Mouse (Mus musculus) lung, postnatal 0 days (tissue): ENCODE data around the gene Slc6a9. TPM values are rescaled to one million over a fixed set of nuclear protein-coding genes. Genes with fewer than 3 reads are reported as not detected.
A peak's percentile ranks its signal among the peaks of the same experiment; 100 is the strongest.

Source experiments
- ATAC-seq: fragments of 200-750 bp; cut with Nextera tagmentation; 2 replicates; pipeline ENCODE4 v1.8.0; 2017; ENCODE audit warnings: moderate library complexity
- DNase-seq: peaks from one replicate; pipeline ENCODE4 v3.0.0-alpha.2; 2016; ENCODE audit warnings: low spot score
- H3K27ac ChIP-seq: fragments of 300-500 bp; sonication (generic); 2 replicates; pipeline ENCODE4 v1.5.1; 2014; ENCODE audit warnings: antibody characterized with exemption, mild to moderate bottlenecking, low read length, mixed read lengths
- H3K27me3 ChIP-seq: fragments of 300-500 bp; sonication (generic); replicated peaks from 2 replicates; pipeline ENCODE4 v1.6.1; 2014; ENCODE audit warnings: low read length, mixed read lengths; ENCODE audit not compliant: insufficient read depth
- H3K36me3 ChIP-seq: fragments of 300-500 bp; sonication (generic); 2 replicates; pipeline ENCODE4 v1.6.1; 2014; ENCODE audit warnings: low read length, mixed read lengths; ENCODE audit not compliant: insufficient read depth
- H3K4me1 ChIP-seq: fragments of 300-500 bp; sonication (generic); 2 replicates; pipeline ENCODE4 v1.6.1; 2014; ENCODE audit warnings: antibody characterized with exemption, low read depth, low read length, mixed read lengths; ENCODE audit not compliant: insufficient read depth
- H3K4me2 ChIP-seq: fragments of 300-500 bp; sonication (generic); replicated peaks from 2 replicates; pipeline ENCODE4 v1.6.1; 2014; ENCODE audit warnings: low read depth, mild to moderate bottlenecking, low read length, moderate library complexity, mixed read lengths
- H3K4me3 ChIP-seq: fragments of 300-500 bp; sonication (generic); 2 replicates; pipeline ENCODE4 v1.5.1; 2014; ENCODE audit warnings: low read depth, low read length
- H3K9ac ChIP-seq: fragments of 300-500 bp; sonication (generic); replicated peaks from 2 replicates; pipeline ENCODE4 v1.6.1; 2014; ENCODE audit warnings: low read depth, mild to moderate bottlenecking
- H3K9me3 ChIP-seq: fragments of 300-500 bp; sonication (generic); 2 replicates; pipeline ENCODE4 v1.6.1; 2016; ENCODE audit warnings: low read length, mixed read lengths
- CTCF ChIP-seq: IDR thresholded peaks from 2 replicates; pipeline ENCODE4 v1.5.1; 2016; ENCODE audit warnings: antibody characterized with exemption, mild to moderate bottlenecking
- EP300 ChIP-seq: IDR thresholded peaks from 2 replicates; pipeline ENCODE4 v1.6.1; 2016; ENCODE audit warnings: antibody characterized with exemption, mild to moderate bottlenecking, control low read depth
- WGBS: fragments of 180-500 bp; shearing (Covaris S2); extraction: QIAGEN DNeasy Blood & Tissue Kit; methylation state at CpG from one replicate; pipeline ENCODE4 v1.1.7; 2014; 5-methylcytosine and 5-hydroxymethylcytosine counted together
- polyA plus RNA-seq: library from polyadenylated mRNA; unstranded; fragments of >200 nt; fragmentation: Nextera tagmentation; extraction: Ambion mirVana; gene quantifications from 2 replicates; pipeline ENCODE4 v1.2.1, GENCODE M21; 2015

Gene Slc6a9
- polyA plus RNA-seq, 1 experiment from 2014 or later, result 19.1 TPM

DNA sequence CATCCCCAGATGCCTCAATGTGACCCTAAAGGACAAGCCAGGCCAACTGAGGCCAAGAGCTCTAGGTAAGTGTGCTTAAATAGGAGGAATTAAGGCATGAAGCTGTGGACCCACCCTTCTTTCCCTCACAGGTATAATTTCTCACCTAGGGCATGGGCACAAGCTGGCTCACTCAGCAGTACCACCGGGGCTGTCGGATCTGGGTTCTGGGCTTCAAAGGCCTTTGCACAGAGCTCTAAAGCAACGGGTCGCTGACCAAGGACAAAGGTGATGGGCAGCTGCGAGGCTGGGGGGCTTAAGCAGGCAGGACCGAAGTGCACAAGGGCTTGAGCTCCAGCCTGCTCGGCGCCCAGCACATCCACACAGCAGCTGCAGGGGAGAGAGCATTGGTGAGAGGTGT lies 56.4 kb downstream of the Slc6a9 start:
- WGBS, result 91% methylated on average over 8 of the region's 8 CpGs
- no peak overlapping the region for H3K27ac ChIP-seq
- ATAC-seq (no peak), DNase-seq (no peak)
- TF ChIP-seq CTCF, result no peak
- TF ChIP-seq EP300, result no peak
- no peak overlapping the region for H3K4me2 ChIP-seq
- H3K27me3 ChIP-seq, result no peaks in the 10 kb centered on the region
- H3K4me3 ChIP-seq, result no peak overlapping the region
- peaks cover 6% of the 10 kb centered on the region; the same call in 1 of the 2 replicates for H3K4me1 ChIP-seq
- no peak overlapping the region for H3K9ac ChIP-seq
- no peaks in the 10 kb centered on the region for H3K9me3 ChIP-seq
- H3K36me3 ChIP-seq, result no peaks in the 10 kb centered on the region

DNA sequence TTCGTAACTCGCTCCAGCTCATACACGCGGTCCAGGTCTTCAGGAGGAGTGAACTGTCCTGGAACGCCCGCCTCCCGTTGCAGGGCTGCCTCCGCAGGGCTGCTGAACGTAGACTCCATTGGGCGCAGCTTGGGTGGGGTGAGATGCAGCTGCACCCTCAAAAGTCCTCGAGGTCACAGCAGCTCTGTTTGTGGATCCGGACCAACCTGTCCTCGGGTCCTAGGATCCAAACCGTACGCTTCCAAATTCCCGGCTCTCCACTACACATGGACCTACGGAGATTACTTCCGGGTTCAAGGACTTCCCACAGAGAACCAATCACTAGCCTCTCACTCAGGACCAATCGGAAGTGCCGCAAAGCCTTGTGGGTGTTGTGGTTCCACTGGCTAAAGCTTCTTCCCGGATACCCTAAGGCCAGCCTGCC lies 57.4 kb downstream of the Slc6a9 start, which contains the start of gene Dph2:
Gene Dph2 (minus strand): TSS at position 295 of the 424 bp plus-strand sequence.
- H3K9me3 ChIP-seq, result no peaks in the 10 kb centered on the region
- H3K36me3 ChIP-seq, result no peaks in the 10 kb centered on the region
- ATAC-seq (peak; percentile 89), DNase-seq (peak; percentile 95)
- peak within 1 kb of the TSS; percentile 92 for H3K4me2 ChIP-seq
- H3K27me3 ChIP-seq, result no peaks in the 10 kb centered on the region
- peak within 1 kb of the TSS; percentile 29; the same call in 1 of the 2 replicates for H3K9ac ChIP-seq
- H3K27ac ChIP-seq, result no peak within 1 kb of the TSS
- TF ChIP-seq CTCF (no peak), EP300 (no peak)
- H3K4me1 ChIP-seq, result no peaks in the 10 kb centered on the region; the same call in 1 of the 2 replicates
- WGBS, result under 1% methylated on average over 21 of the region's 21 CpGs
- peak within 1 kb of the TSS; percentile 62 for H3K4me3 ChIP-seq

DNA sequence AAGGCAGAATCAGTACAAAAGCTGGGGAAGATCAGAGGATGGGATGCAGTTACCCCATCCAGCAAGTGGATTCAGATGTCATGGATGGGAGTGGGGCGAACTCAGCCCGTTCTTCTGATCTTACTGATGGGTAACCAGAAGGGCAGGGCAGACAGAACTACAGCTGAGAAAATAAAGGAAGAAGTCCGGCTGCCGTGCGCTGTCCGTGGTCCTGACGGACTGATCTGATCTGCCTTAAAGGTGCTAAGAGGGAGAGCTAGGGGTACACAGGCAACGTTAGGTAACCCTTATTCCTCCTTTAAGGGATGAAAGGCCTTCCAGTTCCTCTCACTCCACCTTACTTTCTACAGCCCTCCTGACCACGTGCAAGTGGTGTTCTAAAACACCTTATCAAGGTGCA lies 59.1 kb downstream of the Slc6a9 start:
- H3K4me1 ChIP-seq, result no peaks in the 10 kb centered on the region; the same call in 1 of the 2 replicates
- H3K36me3 ChIP-seq, result no peaks in the 10 kb centered on the region; the same call in 1 of the 2 replicates
- no peaks in the 10 kb centered on the region for H3K9me3 ChIP-seq
- WGBS, result 18% methylated on average over 9 of the region's 9 CpGs
- no peak overlapping the region for H3K4me3 ChIP-seq
- TF ChIP-seq EP300, result no peak
- no peak for TF ChIP-seq CTCF
- no peaks in the 10 kb centered on the region for H3K27me3 ChIP-seq
- no peak overlapping the region for H3K9ac ChIP-seq
- H3K4me2 ChIP-seq, result no peak overlapping the region
- DNase-seq, result peak; percentile 40
- no peak overlapping the region for H3K27ac ChIP-seq
- no peak for ATAC-seq

- WGBS, result 81% methylated on average over 8 of the region's 8 CpGs
These were observed 60.3 kb downstream of the Slc6a9 start for GRCm38 (mm10) chr4:117894601-117895000.

GRCm38 (mm10) chr4:117895339-117895738 lies 61.0 kb downstream of the Slc6a9 start:
- Histone ChIP-seq H3K4me2 (no peak overlapping the region), H3K4me1 (no peaks in the 10 kb centered on the region; the same call in 1 of the 2 replicates), H3K9me3 (no peaks in the 10 kb centered on the region), H3K27me3 (no peaks in the 10 kb centered on the region), H3K9ac (no peak overlapping the region), H3K36me3 (peaks cover 12% of the 10 kb centered on the region), H3K4me3 (no peak overlapping the region), H3K27ac (no peak overlapping the region)
- TF ChIP-seq CTCF (no peak), EP300 (no peak)
- ATAC-seq (no peak), DNase-seq (no peak)
- 78% methylated on average over 7 of the region's 7 CpGs for WGBS

More at GRCm38 (mm10) chr4:117894601-117895000, 60.3 kb downstream of the Slc6a9 start:
- Histone ChIP-seq H3K36me3 (peaks cover 10% of the 10 kb centered on the region), H3K4me2 (no peak overlapping the region), H3K9ac (no peak overlapping the region), H3K4me3 (no peak overlapping the region), H3K27me3 (no peaks in the 10 kb centered on the region), H3K4me1 (no peaks in the 10 kb centered on the region; the same call in 1 of the 2 replicates), H3K27ac (no peak overlapping the region), H3K9me3 (no peaks in the 10 kb centered on the region)
- DNase-seq (no peak), ATAC-seq (no peak)
- TF ChIP-seq EP300 (no peak), CTCF (no peak)

GRCm38 (mm10) chr4:117896031-117896430 lies 61.7 kb downstream of the Slc6a9 start:
- no peaks in the 10 kb centered on the region; the same call in 1 of the 2 replicates for H3K4me1 ChIP-seq
- no peaks in the 10 kb centered on the region for H3K9me3 ChIP-seq
- no peak overlapping the region for H3K4me3 ChIP-seq
- no peak for TF ChIP-seq EP300
- no peak for TF ChIP-seq CTCF
- no peak overlapping the region for H3K4me2 ChIP-seq
- 92% methylated on average over 6 of the region's 6 CpGs for WGBS
- no peaks in the 10 kb centered on the region for H3K27me3 ChIP-seq
- H3K36me3 ChIP-seq, result peaks cover 16% of the 10 kb centered on the region
- H3K27ac ChIP-seq, result no peak overlapping the region
- H3K9ac ChIP-seq, result no peak overlapping the region
- ATAC-seq, result no peak
- no peak for DNase-seq
